Mouse (Mus musculus): Measurements from ENCODE around the gene Lad1. TPM values are rescaled to one million over a fixed set of nuclear protein-coding genes. Genes with fewer than 3 reads are reported as not detected.

Gene Lad1
- polyA plus RNA-seq, 1 experiment from 2014 or later: 17.0 TPM

GRCm38 (mm10) chr1:135861980-135862552 is 43.7 kb downstream of the Lad1 start:
- no peak overlapping the region for H3K4me2 ChIP-seq
- WGBS: 50% methylated on average over 9 of the region's 9 CpGs

GRCm38 (mm10) chr1:135862561-135862960 is 44.2 kb downstream of the Lad1 start:
- Histone ChIP-seq H3K4me1 (no peaks in the 10 kb centered on the region), H3K4me3 (no peak overlapping the region), H3K4me2 (no peak overlapping the region), H3K9ac (no peak overlapping the region), H3K27ac (no peak overlapping the region), H3K27me3 (no peaks in the 10 kb centered on the region), H3K9me3 (no peaks in the 10 kb centered on the region), H3K36me3 (no peaks in the 10 kb centered on the region)
- WGBS: 73% methylated on average over 5 of the region's 5 CpGs
- no peak for ATAC-seq (ENCODE audit: borderline replicate concordance, extremely low read depth, low FRiP score, low TSS enrichment)

More at GRCm38 (mm10) chr1:135861980-135862552, 43.7 kb downstream of the Lad1 start:
- no peak for ATAC-seq (ENCODE audit: borderline replicate concordance, extremely low read depth, low FRiP score, low TSS enrichment)
- Histone ChIP-seq H3K36me3 (no peaks in the 10 kb centered on the region), H3K27ac (no peak overlapping the region), H3K27me3 (no peaks in the 10 kb centered on the region), H3K4me3 (no peak overlapping the region), H3K9ac (no peak overlapping the region), H3K9me3 (no peaks in the 10 kb centered on the region), H3K4me1 (no peaks in the 10 kb centered on the region)

DNA sequence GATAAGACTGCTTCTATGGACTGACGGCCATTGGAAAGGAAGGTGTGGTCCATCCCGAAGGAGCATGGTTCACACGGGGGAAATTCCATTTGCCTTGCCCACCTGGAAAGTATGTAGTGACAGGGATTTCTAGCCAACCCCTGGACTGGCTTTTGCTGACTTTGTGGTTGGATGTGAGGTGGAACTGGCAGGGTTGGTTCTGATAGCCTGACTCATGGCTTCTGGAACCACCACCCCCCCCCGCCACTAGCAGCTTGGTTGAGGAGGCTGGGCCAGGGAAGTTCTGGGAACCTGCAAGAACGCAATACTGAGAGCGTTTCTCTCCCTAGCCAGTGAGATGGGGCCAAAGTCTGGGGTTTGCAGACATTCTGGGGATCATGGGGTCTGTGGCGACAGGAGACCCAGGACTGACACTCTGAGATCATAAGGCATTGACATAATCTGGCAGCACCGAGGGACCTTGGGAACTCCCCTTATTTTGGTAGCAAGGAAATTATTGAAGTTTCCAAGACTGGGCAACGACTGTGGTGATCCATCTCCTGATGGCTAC is 45.5 kb downstream of the Lad1 start:
- Histone ChIP-seq H3K36me3 (no peaks in the 10 kb centered on the region), H3K27me3 (no peaks in the 10 kb centered on the region), H3K9ac (no peak overlapping the region), H3K4me3 (no peak overlapping the region), H3K27ac (no peak overlapping the region), H3K9me3 (no peaks in the 10 kb centered on the region), H3K4me1 (no peaks in the 10 kb centered on the region), H3K4me2 (no peak overlapping the region)
- 68% methylated on average over 9 of the region's 9 CpGs for WGBS
- ATAC-seq (ENCODE audit: borderline replicate concordance, extremely low read depth, low FRiP score, low TSS enrichment): no peak

DNA sequence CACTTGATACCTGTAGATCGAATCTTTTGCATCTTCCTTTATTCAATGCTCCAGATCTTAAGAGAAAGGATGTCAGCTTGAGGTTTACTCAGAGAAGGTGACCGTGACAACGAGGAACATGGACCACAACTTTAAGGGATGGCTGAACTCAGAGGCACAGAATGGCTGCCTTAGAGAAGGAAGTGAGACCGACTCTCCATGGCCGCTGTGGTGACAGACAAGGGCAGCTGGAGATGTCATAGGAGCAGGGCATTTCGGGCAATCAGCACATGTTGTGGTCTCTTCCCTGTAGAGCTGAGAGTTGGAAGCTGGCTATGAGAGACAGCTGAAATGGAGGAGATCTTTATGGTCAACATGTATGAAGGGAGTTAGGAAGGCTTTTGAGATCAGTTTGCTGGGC is 46.4 kb downstream of the Lad1 start:
- H3K4me3 ChIP-seq: no peak overlapping the region
- H3K4me1 ChIP-seq: no peaks in the 10 kb centered on the region
- H3K4me2 ChIP-seq: no peak overlapping the region
- H3K9ac ChIP-seq: no peak overlapping the region
- H3K27ac ChIP-seq: no peak overlapping the region
- no peaks in the 10 kb centered on the region for H3K27me3 ChIP-seq
- WGBS: 80% methylated on average over 6 of the region's 6 CpGs
- H3K36me3 ChIP-seq: no peaks in the 10 kb centered on the region
- H3K9me3 ChIP-seq: no peaks in the 10 kb centered on the region
- no peak for ATAC-seq (ENCODE audit: borderline replicate concordance, extremely low read depth, low FRiP score, low TSS enrichment)

DNA sequence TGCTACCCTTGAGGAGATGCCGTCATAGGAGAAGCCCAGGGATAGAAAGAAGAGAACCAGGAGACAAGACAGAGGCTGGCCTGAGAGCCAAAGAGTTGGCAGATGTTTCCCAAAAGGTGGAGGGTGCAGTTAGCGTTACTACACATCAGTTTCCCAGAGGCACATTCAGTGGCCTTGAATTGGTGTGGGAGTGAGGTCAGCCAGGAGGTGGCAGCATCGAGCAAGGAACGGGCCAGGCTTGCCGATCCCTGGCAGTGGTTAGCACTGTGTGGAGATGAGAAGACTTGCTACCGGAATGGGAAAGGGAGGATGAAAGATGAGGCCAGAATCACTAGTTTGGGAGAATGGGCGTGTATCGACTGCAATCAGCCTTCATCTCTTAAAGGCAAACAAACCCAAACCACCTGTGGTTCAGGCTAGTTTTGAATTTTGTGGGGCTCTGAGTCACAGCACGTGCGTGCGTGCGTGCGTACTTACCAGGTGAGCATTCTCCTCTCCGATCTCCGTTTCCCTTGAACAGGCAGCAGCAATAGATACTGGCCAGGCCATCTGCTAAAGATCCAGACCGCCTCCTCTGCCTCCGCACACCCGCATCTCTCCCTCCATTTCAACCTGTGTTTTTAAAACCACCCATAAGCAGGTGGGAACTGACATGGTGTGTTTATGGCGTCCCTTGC is 47.3 kb downstream of the Lad1 start:
- 45% methylated on average over 19 of the region's 19 CpGs for WGBS
- H3K9me3 ChIP-seq: no peaks in the 10 kb centered on the region
- no peak overlapping the region for H3K27ac ChIP-seq
- no peak overlapping the region for H3K4me2 ChIP-seq
- no peaks in the 10 kb centered on the region for H3K36me3 ChIP-seq
- peak; percentile 47; the same call in 1 of the 2 replicates for ATAC-seq (ENCODE audit: borderline replicate concordance, extremely low read depth, low FRiP score, low TSS enrichment)
- no peak overlapping the region for H3K9ac ChIP-seq
- no peaks in the 10 kb centered on the region for H3K27me3 ChIP-seq
- H3K4me1 ChIP-seq: no peaks in the 10 kb centered on the region
- H3K4me3 ChIP-seq: no peak overlapping the region

DNA sequence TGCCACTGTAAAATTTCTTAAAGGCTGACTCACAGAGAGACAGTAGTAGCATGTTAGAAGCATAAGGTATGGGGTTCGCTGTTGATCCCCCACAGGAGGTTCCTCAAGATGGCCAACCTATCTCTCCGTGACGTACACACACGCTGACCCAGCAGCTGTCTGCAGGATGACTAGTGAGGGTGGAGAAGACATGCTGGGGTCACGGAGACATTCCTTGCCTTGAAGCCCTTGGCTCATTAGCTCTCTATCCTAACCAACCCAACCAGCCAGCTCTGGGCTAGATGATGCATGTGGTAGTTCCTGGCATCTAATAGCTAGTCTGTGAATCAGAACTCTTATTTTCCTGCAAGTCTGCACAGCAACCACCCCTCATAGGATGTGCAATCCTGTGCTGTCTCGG is 50.2 kb downstream of the Lad1 start:
- Histone ChIP-seq H3K4me2 (no peak overlapping the region), H3K27ac (no peak overlapping the region), H3K27me3 (no peaks in the 10 kb centered on the region), H3K9me3 (no peaks in the 10 kb centered on the region), H3K36me3 (no peaks in the 10 kb centered on the region), H3K4me1 (no peaks in the 10 kb centered on the region), H3K9ac (no peak overlapping the region), H3K4me3 (no peak overlapping the region)
- WGBS: 83% methylated on average over 6 of the region's 6 CpGs
- no peak for ATAC-seq (ENCODE audit: borderline replicate concordance, extremely low read depth, low FRiP score, low TSS enrichment)

GRCm38 (mm10) chr1:135872991-135873390 is 54.6 kb downstream of the Lad1 start:
- Histone ChIP-seq H3K4me3 (no peak overlapping the region), H3K27me3 (no peaks in the 10 kb centered on the region), H3K36me3 (no peaks in the 10 kb centered on the region), H3K4me1 (no peaks in the 10 kb centered on the region), H3K4me2 (no peak overlapping the region), H3K9ac (no peak overlapping the region), H3K27ac (no peak overlapping the region), H3K9me3 (no peaks in the 10 kb centered on the region)
- WGBS: 77% methylated on average over 4 of the region's 4 CpGs
- ATAC-seq (ENCODE audit: borderline replicate concordance, extremely low read depth, low FRiP score, low TSS enrichment): no peak

DNA sequence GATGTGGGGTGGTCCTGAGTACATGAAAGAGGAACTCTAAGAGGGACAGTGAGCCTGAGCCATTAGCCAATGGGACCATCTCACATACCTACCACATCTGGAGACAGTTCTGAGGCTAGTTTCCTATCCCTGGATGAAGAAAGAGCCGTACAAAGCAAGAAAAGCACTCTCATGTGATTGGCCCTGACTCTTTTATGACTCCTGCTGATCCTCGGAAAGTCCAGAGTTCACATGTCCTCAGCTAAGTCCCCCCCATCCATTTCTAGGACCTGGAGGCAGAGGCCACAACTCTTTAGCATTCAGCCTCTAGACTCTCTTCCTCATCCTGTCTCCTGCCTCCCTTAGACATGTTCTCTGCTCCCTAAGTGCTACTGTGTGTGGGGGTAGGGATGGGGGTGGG is 58.9 kb downstream of the Lad1 start:
- Histone ChIP-seq H3K27me3 (no peaks in the 10 kb centered on the region), H3K4me1 (no peaks in the 10 kb centered on the region), H3K27ac (no peak overlapping the region), H3K9ac (no peak overlapping the region), H3K36me3 (no peaks in the 10 kb centered on the region), H3K4me2 (no peak overlapping the region), H3K4me3 (no peak overlapping the region), H3K9me3 (no peaks in the 10 kb centered on the region)
- 50% methylated on average over 2 of the region's 2 CpGs for WGBS
- no peak for ATAC-seq (ENCODE audit: borderline replicate concordance, extremely low read depth, low FRiP score, low TSS enrichment)

DNA sequence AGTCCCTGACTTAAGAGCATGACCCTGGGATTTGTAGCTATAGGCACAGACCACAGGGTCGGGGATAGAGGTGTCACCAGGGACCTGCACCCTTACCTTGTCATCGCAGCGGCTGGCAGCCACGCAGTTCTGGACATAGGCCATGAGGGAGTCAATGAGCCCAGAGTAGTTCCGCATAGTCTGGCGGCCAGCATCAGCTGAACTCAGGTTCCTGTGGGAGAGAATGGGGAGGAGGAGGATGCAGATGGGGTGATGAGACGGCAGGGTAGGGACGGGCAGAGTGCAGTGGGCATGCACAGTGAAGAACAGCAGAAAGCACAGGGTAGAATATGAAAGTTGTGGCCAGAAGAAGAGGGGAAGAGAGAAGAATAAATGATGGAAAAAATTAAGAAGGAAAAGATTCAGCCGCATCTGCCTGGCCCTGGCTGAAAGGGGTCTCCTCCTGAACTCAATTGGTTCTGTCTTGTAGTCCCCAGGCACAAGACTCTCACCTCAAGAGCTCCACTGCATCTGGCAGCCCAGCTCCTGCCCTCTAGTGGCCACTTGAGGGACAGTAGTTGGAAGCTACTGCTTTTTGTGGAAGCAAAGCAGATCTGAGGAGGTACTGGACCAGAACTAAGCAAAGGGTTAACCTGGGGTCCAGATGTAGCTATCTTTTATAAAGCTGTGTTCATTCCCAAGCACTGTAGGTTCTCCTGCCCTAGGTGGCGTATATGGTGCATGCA is 64.1 kb downstream of the Lad1 start:
- no peak overlapping the region for H3K4me2 ChIP-seq
- H3K9me3 ChIP-seq: no peaks in the 10 kb centered on the region
- no peak overlapping the region for H3K27ac ChIP-seq
- no peaks in the 10 kb centered on the region for H3K27me3 ChIP-seq
- H3K9ac ChIP-seq: no peak overlapping the region
- H3K36me3 ChIP-seq: no peaks in the 10 kb centered on the region
- ATAC-seq (ENCODE audit: borderline replicate concordance, extremely low read depth, low FRiP score, low TSS enrichment): no peak
- WGBS: 67% methylated on average over 10 of the region's 10 CpGs
- no peaks in the 10 kb centered on the region for H3K4me1 ChIP-seq
- H3K4me3 ChIP-seq: no peak overlapping the region

Other genes with a start within 250 kb of the Lad1 start
- 10.7 and 11.6 TPM in 2 replicates for gene Nav1, start 211.3 kb upstream of the Lad1 start, polyA plus RNA-seq (2015; fragmentation: Nextera tagmentation; extraction: Ambion mirVana)
- 275 and 280 TPM in 2 replicates for gene Csrp1, start 98.5 kb upstream of the Lad1 start, polyA plus RNA-seq (2015; fragmentation: Nextera tagmentation; extraction: Ambion mirVana)
- 79.9 and 80.0 TPM in 2 replicates for gene Phlda3, start 52.5 kb upstream of the Lad1 start, polyA plus RNA-seq (2015; fragmentation: Nextera tagmentation; extraction: Ambion mirVana)
- gene Tnni1, start 39.2 kb upstream of the Lad1 start, polyA plus RNA-seq (2015; fragmentation: Nextera tagmentation; extraction: Ambion mirVana): 97.5 and 117 TPM in 2 replicates
- 158 and 190 TPM in 2 replicates for gene Tnnt2, start 17.8 kb downstream of the Lad1 start, polyA plus RNA-seq (2015; fragmentation: Nextera tagmentation; extraction: Ambion mirVana)
- gene Pkp1, start 100.6 kb downstream of the Lad1 start, polyA plus RNA-seq (2015; fragmentation: Nextera tagmentation; extraction: Ambion mirVana): 0.20 and 0.67 TPM in 2 replicates
- not detected in 2 replicates for gene Igfn1, start 187.7 kb downstream of the Lad1 start, polyA plus RNA-seq (2015; fragmentation: Nextera tagmentation; extraction: Ambion mirVana)
- gene Tmem9, start 189.6 kb downstream of the Lad1 start, polyA plus RNA-seq (2015; fragmentation: Nextera tagmentation; extraction: Ambion mirVana): 153 and 162 TPM in 2 replicates
- not detected in 2 replicates for gene Ascl5, start 232.2 kb downstream of the Lad1 start, polyA plus RNA-seq (2015; fragmentation: Nextera tagmentation; extraction: Ambion mirVana)
- 0.10 and 0.14 TPM in 2 replicates for gene Cacna1s, start 234.2 kb downstream of the Lad1 start, polyA plus RNA-seq (2015; fragmentation: Nextera tagmentation; extraction: Ambion mirVana)